15 mouse cellular contexts compared by ENCODE assay signal in genomic region chr7:47986752-47987151, GRCm38 (mm10). TPM values are rescaled to one million over a fixed set of nuclear protein-coding genes. Genes with fewer than 3 reads are reported as not detected.
DNase-seq lines count a peak whose midpoint lies in the region; ATAC-seq and TF ChIP-seq lines count a peak whose summit lies in the region.
"Had no signal": no experiment of that assay in that cellular context is flagged by ENCODE, and none has a peak within 500 bp of the region (broad histone marks: within the 10 kb centered on the region; RNA-seq: fewer than 3 reads in every experiment).

No protein-coding gene starts in this region.

- peak; percentile 66 for TF ChIP-seq CTCF in kidney, postnatal 0 days (IDR thresholded peaks at IDR 0.05; ENCODE audit: low read depth)
- TF ChIP-seq CTCF in brain, embryonic 14.5 days (IDR thresholded peaks at IDR 0.05; ENCODE audit: borderline replicate concordance, extremely low read depth, insufficient read depth, insufficient read length): no peak

- no peaks in the 10 kb centered on the region for H3K9me3 ChIP-seq in kidney, postnatal 0 days (replicated peaks; ENCODE audit: low read length)
- H3K9me3 ChIP-seq in kidney, embryonic 15.5 days (replicated peaks): no peaks in the 10 kb centered on the region
- H3K9me3 ChIP-seq: heart, embryonic 12.5 days had no signal

- DNase-seq in kidney, postnatal 0 days (ENCODE audit: low spot score): peak; percentile 43
- DNase-seq in ES-CJ7 (ENCODE audit: low read depth, low spot score): peak; percentile 44
- peak; percentile 8 for DNase-seq in brain, embryonic 14.5 days (ENCODE audit: low read depth)
- no peak for DNase-seq in left cerebral cortex, adult 11 months (ENCODE audit: low spot score)
- no peak for DNase-seq in cerebellum, adult 9-10 months
- DNase-seq: cerebellum, postnatal 36 days; kidney, postnatal 36 days; thymus, postnatal 25 days had no signal

- no peak overlapping the region for H3K27ac ChIP-seq in kidney, postnatal 0 days
- no peak overlapping the region for H3K27ac ChIP-seq in kidney, embryonic 15.5 days
- H3K27ac ChIP-seq: left cerebral cortex, adult 2 months had no signal

- no peak overlapping the region for H3K4me2 ChIP-seq in kidney, postnatal 0 days (ENCODE audit: low read length)
- H3K4me2 ChIP-seq in kidney, embryonic 15.5 days: no peak overlapping the region
- H3K4me2 ChIP-seq: heart, embryonic 12.5 days; liver, embryonic 11.5 days had no signal

- TF ChIP-seq POLR2A in brain, embryonic 14.5 days (IDR thresholded peaks at IDR 0.05; ENCODE audit: borderline replicate concordance, extremely low read depth, insufficient read depth, insufficient read length, poor library complexity, severe bottlenecking): no peak

- no peak overlapping the region for H3K9ac ChIP-seq in kidney, postnatal 0 days (ENCODE audit: low read depth, low read length)
- no peak overlapping the region for H3K9ac ChIP-seq in kidney, embryonic 15.5 days
- H3K9ac ChIP-seq: heart, embryonic 12.5 days had no signal

- H3K4me1 ChIP-seq in kidney, postnatal 0 days (replicated peaks; ENCODE audit: insufficient read depth, low read length): no peaks in the 10 kb centered on the region
- H3K4me1 ChIP-seq in kidney, embryonic 15.5 days: no peaks in the 10 kb centered on the region
- H3K4me1 ChIP-seq: heart, embryonic 12.5 days had no signal

- H3K27me3 ChIP-seq in kidney, postnatal 0 days (ENCODE audit: insufficient read depth, low read length): no peaks in the 10 kb centered on the region
- no peaks in the 10 kb centered on the region for H3K27me3 ChIP-seq in kidney, embryonic 15.5 days
- H3K27me3 ChIP-seq: heart, embryonic 12.5 days had no signal

- WGBS in kidney, postnatal 0 days: 67% methylated on average over 1 of the region's 1 CpGs
- WGBS in kidney, embryonic 15.5 days: 55% methylated on average over 1 of the region's 1 CpGs

- no peak for ATAC-seq in kidney, postnatal 0 days (replicated peaks; ENCODE audit: low FRiP score, low read depth)
- no peak for ATAC-seq in kidney, embryonic 15.5 days (replicated peaks; ENCODE audit: low FRiP score)
- peak; percentile 95 for ATAC-seq in megakaryocyte progenitor cell, adult 5-6 weeks (replicated peaks; ENCODE audit: poor library complexity)
- ATAC-seq: CD4-positive, CD25-positive, alpha-beta regulatory T cell, adult 4 months had no signal

- no peaks in the 10 kb centered on the region for H3K36me3 ChIP-seq in kidney, postnatal 0 days (ENCODE audit: insufficient read depth, low read length)
- no peaks in the 10 kb centered on the region for H3K36me3 ChIP-seq in kidney, embryonic 15.5 days
- H3K36me3 ChIP-seq: heart, embryonic 12.5 days had no signal

- no peak overlapping the region for H3K4me3 ChIP-seq in kidney, postnatal 0 days (replicated peaks; ENCODE audit: low read depth, low read length)
- no peak overlapping the region for H3K4me3 ChIP-seq in kidney, embryonic 15.5 days (replicated peaks)
- H3K4me3 ChIP-seq: heart, embryonic 12.5 days; left cerebral cortex, adult 2 months had no signal

RNA-seq across cellular contexts. Expression of gene Mrgpra4, which starts 4.9 kb away (rescaled TPM):
- not detected in 2 replicates for polyA plus RNA-seq in kidney, postnatal 0 days (2015; fragmentation: Nextera tagmentation; extraction: Ambion mirVana)
- polyA plus RNA-seq in kidney, embryonic 15.5 days (2015; fragmentation: Nextera tagmentation; extraction: Ambion mirVana): not detected in 2 replicates
- polyA plus RNA-seq in brain, embryonic 14.5 days (2012; rRNA removed): not detected in 2 replicates
- not detected in 2 replicates for total RNA-seq in megakaryocyte progenitor cell, adult 5-6 weeks (2015)
- not detected in 2 replicates for total RNA-seq in megakaryocyte progenitor cell, adult 5-6 weeks (2017)
- total RNA-seq: left cerebral cortex, adult 2 months had no signal
- polyA plus RNA-seq: CD4-positive, CD25-positive, alpha-beta regulatory T cell, adult 4 months; heart, embryonic 12.5 days; liver, embryonic 11.5 days; neural tube, embryonic 11.5 days had no signal

RNA-seq across cellular contexts. Expression of gene Mrgprx1, which starts 40.6 kb away (rescaled TPM):
- not detected in 2 replicates for polyA plus RNA-seq in kidney, postnatal 0 days (2015; fragmentation: Nextera tagmentation; extraction: Ambion mirVana)
- not detected in 2 replicates for polyA plus RNA-seq in kidney, embryonic 15.5 days (2015; fragmentation: Nextera tagmentation; extraction: Ambion mirVana)
- polyA plus RNA-seq in brain, embryonic 14.5 days (2012; rRNA removed): not detected in 2 replicates
- not detected in 2 replicates for total RNA-seq in megakaryocyte progenitor cell, adult 5-6 weeks (2015)
- total RNA-seq in megakaryocyte progenitor cell, adult 5-6 weeks (2017): not detected in 2 replicates
- total RNA-seq: left cerebral cortex, adult 2 months had no signal
- polyA plus RNA-seq: CD4-positive, CD25-positive, alpha-beta regulatory T cell, adult 4 months; heart, embryonic 12.5 days; liver, embryonic 11.5 days; neural tube, embryonic 11.5 days had no signal

Comparison
In these comparisons a context has a peak if more than half of its experiments do, and no peak if none do; other contexts are left out.
1. DNase-seq: peak in kidney, postnatal 0 days (single experiment), ES-CJ7 (single experiment) and brain, embryonic 14.5 days (single experiment); none in left cerebral cortex, adult 11 months (single experiment) and cerebellum, adult 9-10 months (single experiment).